Mouse (Mus musculus): ENCODE data around the gene Sct. TPM values are rescaled to one million over a fixed set of nuclear protein-coding genes. Genes with fewer than 3 reads are reported as not detected.

Gene Sct
- polyA plus RNA-seq, 1 experiment from 2014 or later: 10.5 TPM

DNA sequence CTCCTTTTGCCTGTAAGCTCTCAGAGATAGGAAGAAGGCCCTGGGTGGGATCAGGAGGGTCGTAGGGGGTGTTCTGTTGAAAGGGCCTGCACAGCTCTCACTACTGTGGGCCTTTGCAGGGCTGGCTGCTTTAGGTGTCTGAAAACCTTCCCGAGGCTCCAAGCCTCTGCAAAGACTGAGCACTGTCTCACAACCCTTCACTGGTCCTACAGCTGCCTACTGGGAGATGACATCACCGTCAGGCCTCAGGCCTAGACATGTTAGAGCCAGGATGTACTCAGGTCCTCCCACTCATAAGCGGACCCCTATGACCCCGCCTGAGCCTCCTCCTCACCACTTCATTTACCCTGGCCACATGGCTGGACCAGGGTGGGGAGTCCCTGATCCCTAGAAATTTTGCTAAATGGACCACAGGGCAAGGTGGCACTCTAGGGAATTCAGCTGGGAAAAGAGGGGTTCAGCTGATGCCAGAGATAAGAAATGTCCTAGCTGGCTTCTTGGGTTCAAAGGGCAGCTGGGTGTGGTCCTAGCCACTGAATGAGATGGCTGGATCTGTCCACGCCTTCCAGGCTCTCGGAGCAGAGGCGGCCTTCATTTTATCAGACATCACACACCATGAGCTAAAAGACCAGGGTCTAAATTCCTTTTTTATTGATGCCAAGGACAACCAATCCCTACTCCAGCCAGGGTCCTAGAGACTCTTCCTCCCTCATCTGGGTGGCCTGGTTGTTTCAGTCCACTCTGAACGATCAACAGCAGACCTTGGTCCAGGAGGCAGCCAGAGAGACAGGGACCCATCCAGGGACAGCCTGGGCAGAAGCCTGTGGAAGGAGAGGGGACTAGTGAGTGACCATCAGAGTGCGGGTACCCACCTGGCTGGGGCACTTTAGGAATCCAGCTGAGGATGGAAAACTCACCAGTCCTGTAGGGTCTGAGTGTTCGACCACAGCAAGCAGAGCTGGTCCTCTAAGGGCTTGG lies 943 bp downstream of the Sct start:
- no peaks in the 10 kb centered on the region for H3K9me3 ChIP-seq (ENCODE audit: control insufficient read depth, low read depth, low read length)
- H3K9ac ChIP-seq (replicated peaks; ENCODE audit: low read depth, low read length): no peak overlapping the region
- H3K27me3 ChIP-seq (ENCODE audit: control insufficient read depth, insufficient read depth, low read length): no peaks in the 10 kb centered on the region
- no peaks in the 10 kb centered on the region for H3K36me3 ChIP-seq (ENCODE audit: control insufficient read depth, insufficient read depth, low read length)
- peaks cover 7% of the 10 kb centered on the region; the same call in 1 of the 2 replicates for H3K4me1 ChIP-seq (ENCODE audit: control insufficient read depth, insufficient read depth, low read length)
- H3K4me2 ChIP-seq (replicated peaks; ENCODE audit: low read depth, low read length): peak overlapping the region; percentile 74
- 76% methylated on average over 11 of the region's 11 CpGs for WGBS
- no peak overlapping the region for H3K4me3 ChIP-seq (ENCODE audit: low read depth, low read length)
- ATAC-seq (ENCODE audit: insufficient number of reproducible peaks, insufficient read depth, low FRiP score, low read depth): 0 out of 2 replicates have a peak, but pooled peaks have one; percentile 3
- no peak overlapping the region for H3K27ac ChIP-seq (ENCODE audit: low read length)

DNA sequence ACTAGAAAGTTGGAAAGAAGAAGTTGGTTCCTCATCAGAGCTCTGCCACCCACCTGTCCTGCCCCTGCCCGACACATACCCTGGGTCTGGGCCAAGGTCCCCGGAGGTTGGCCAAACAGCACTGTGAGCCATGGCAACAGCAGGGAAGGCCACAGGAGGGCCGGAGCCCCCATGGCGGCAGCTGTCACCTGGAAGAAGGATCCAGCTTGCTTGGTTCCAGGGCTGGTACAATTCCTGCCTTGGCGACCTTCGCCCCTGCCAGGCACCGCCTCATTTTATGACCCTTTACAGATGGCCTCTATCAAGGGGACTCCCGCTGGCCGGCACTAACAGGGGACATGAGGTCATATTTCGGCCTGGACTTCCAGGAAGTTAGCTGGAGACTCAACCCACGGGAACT lies 2.4 kb downstream of the Sct start, which contains the start of gene Cdhr5:
Cdhr5 (minus strand) TSS at position 241 of the 400 bp plus-strand sequence.
- Histone ChIP-seq H3K4me2 (replicated peaks; ENCODE audit: low read depth, low read length) (no peak within 1 kb of the TSS), H3K9ac (replicated peaks; ENCODE audit: low read depth, low read length) (no peak within 1 kb of the TSS), H3K9me3 (ENCODE audit: control insufficient read depth, low read depth, low read length) (no peaks in the 10 kb centered on the region), H3K4me1 (ENCODE audit: control insufficient read depth, insufficient read depth, low read length) (peaks cover 7% of the 10 kb centered on the region; the same call in 1 of the 2 replicates), H3K27ac (ENCODE audit: low read length) (no peak within 1 kb of the TSS), H3K36me3 (ENCODE audit: control insufficient read depth, insufficient read depth, low read length) (no peaks in the 10 kb centered on the region), H3K27me3 (ENCODE audit: control insufficient read depth, insufficient read depth, low read length) (no peaks in the 10 kb centered on the region), H3K4me3 (ENCODE audit: low read depth, low read length) (no peak within 1 kb of the TSS)
- WGBS: 47% methylated on average over 11 of the region's 11 CpGs
- ATAC-seq (ENCODE audit: insufficient number of reproducible peaks, insufficient read depth, low FRiP score, low read depth): no peak

DNA sequence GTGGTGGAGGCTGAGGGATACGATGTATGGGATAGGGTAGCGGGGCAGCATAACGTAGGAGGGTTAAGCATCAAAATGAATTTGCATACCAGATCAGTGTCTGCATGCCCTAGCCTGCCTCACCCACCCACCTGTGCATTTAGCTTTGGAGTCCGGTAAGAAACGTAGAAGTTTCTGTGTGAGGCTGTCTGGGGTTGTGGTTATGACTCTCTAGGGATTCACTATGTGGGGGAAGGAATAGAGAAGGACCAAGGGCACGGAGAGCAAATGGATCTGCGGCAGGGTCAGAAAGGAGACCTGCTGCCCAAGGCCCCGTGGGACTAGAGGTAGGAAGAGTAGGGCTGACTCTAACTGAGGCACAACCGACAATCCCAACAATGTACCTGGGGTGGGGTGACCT lies 3.6 kb downstream of the Sct start:
- no peak for ATAC-seq (ENCODE audit: insufficient number of reproducible peaks, insufficient read depth, low FRiP score, low read depth)
- Histone ChIP-seq H3K4me3 (ENCODE audit: low read depth, low read length) (no peak overlapping the region), H3K27me3 (ENCODE audit: control insufficient read depth, insufficient read depth, low read length) (no peaks in the 10 kb centered on the region), H3K4me1 (ENCODE audit: control insufficient read depth, insufficient read depth, low read length) (peaks cover 7% of the 10 kb centered on the region; the same call in 1 of the 2 replicates), H3K27ac (ENCODE audit: low read length) (no peak overlapping the region), H3K9ac (replicated peaks; ENCODE audit: low read depth, low read length) (no peak overlapping the region), H3K36me3 (ENCODE audit: control insufficient read depth, insufficient read depth, low read length) (no peaks in the 10 kb centered on the region), H3K9me3 (ENCODE audit: control insufficient read depth, low read depth, low read length) (no peaks in the 10 kb centered on the region), H3K4me2 (replicated peaks; ENCODE audit: low read depth, low read length) (no peak overlapping the region)
- WGBS: 79% methylated on average over 9 of the region's 9 CpGs

- Histone ChIP-seq H3K4me3 (ENCODE audit: low read depth, low read length) (no peak overlapping the region), H3K36me3 (ENCODE audit: control insufficient read depth, insufficient read depth, low read length) (no peaks in the 10 kb centered on the region), H3K4me1 (ENCODE audit: control insufficient read depth, insufficient read depth, low read length) (0 out of 2 replicates have a peak, but pooled peaks cover 2% of the 10 kb centered on the region), H3K27ac (ENCODE audit: low read length) (no peak overlapping the region), H3K27me3 (ENCODE audit: control insufficient read depth, insufficient read depth, low read length) (no peaks in the 10 kb centered on the region), H3K9ac (replicated peaks; ENCODE audit: low read depth, low read length) (no peak overlapping the region), H3K4me2 (replicated peaks; ENCODE audit: low read depth, low read length) (no peak overlapping the region), H3K9me3 (ENCODE audit: control insufficient read depth, low read depth, low read length) (no peaks in the 10 kb centered on the region)
- ATAC-seq (ENCODE audit: insufficient number of reproducible peaks, insufficient read depth, low FRiP score, low read depth): no peak
- WGBS: 85% methylated on average over 3 of the region's 3 CpGs
Observed at GRCm38 (mm10) chr7:141270631-141271030, 8.3 kb downstream of the Sct start.

GRCm38 (mm10) chr7:141269273-141269545 lies 9.7 kb downstream of the Sct start:
- no peak overlapping the region for H3K4me2 ChIP-seq (replicated peaks; ENCODE audit: low read depth, low read length)
- WGBS: 76% methylated on average over 14 of the region's 14 CpGs

GRCm38 (mm10) chr7:141268466-141269272 lies 10.3 kb downstream of the Sct start:
- H3K4me1 ChIP-seq (ENCODE audit: control insufficient read depth, insufficient read depth, low read length): 0 out of 2 replicates have a peak, but pooled peaks cover 2% of the 10 kb centered on the region
- H3K4me3 ChIP-seq (ENCODE audit: low read depth, low read length): no peak overlapping the region
- H3K36me3 ChIP-seq (ENCODE audit: control insufficient read depth, insufficient read depth, low read length): peaks cover 4% of the 10 kb centered on the region; the same call in 1 of the 2 replicates
- no peak for ATAC-seq (ENCODE audit: insufficient number of reproducible peaks, insufficient read depth, low FRiP score, low read depth)
- no peak overlapping the region for H3K4me2 ChIP-seq (replicated peaks; ENCODE audit: low read depth, low read length)
- no peaks in the 10 kb centered on the region for H3K27me3 ChIP-seq (ENCODE audit: control insufficient read depth, insufficient read depth, low read length)
- H3K9ac ChIP-seq (replicated peaks; ENCODE audit: low read depth, low read length): no peak overlapping the region
- 70% methylated on average over 24 of the region's 24 CpGs for WGBS
- no peaks in the 10 kb centered on the region for H3K9me3 ChIP-seq (ENCODE audit: control insufficient read depth, low read depth, low read length)
- H3K27ac ChIP-seq (ENCODE audit: low read length): no peak overlapping the region

More at GRCm38 (mm10) chr7:141269273-141269545, 9.7 kb downstream of the Sct start:
- H3K27ac ChIP-seq (ENCODE audit: low read length): no peak overlapping the region
- H3K9ac ChIP-seq (replicated peaks; ENCODE audit: low read depth, low read length): no peak overlapping the region
- no peak overlapping the region for H3K4me3 ChIP-seq (ENCODE audit: low read depth, low read length)
- H3K9me3 ChIP-seq (ENCODE audit: control insufficient read depth, low read depth, low read length): no peaks in the 10 kb centered on the region
- no peaks in the 10 kb centered on the region for H3K36me3 ChIP-seq (ENCODE audit: control insufficient read depth, insufficient read depth, low read length)
- H3K27me3 ChIP-seq (ENCODE audit: control insufficient read depth, insufficient read depth, low read length): no peaks in the 10 kb centered on the region
- H3K4me1 ChIP-seq (ENCODE audit: control insufficient read depth, insufficient read depth, low read length): 0 out of 2 replicates have a peak, but pooled peaks cover 2% of the 10 kb centered on the region
- no peak for ATAC-seq (ENCODE audit: insufficient number of reproducible peaks, insufficient read depth, low FRiP score, low read depth)

- Histone ChIP-seq H3K4me3 (ENCODE audit: low read depth, low read length) (peak within 1 kb of the TSS; percentile 53), H3K36me3 (ENCODE audit: control insufficient read depth, insufficient read depth, low read length) (peaks cover 29% of the 10 kb centered on the region), H3K4me2 (replicated peaks; ENCODE audit: low read depth, low read length) (peak within 1 kb of the TSS; percentile 78), H3K27ac (ENCODE audit: low read length) (no peak within 1 kb of the TSS), H3K9me3 (ENCODE audit: control insufficient read depth, low read depth, low read length) (no peaks in the 10 kb centered on the region), H3K9ac (replicated peaks; ENCODE audit: low read depth, low read length) (peak within 1 kb of the TSS; percentile 38; the same call in 1 of the 2 replicates), H3K27me3 (ENCODE audit: control insufficient read depth, insufficient read depth, low read length) (no peaks in the 10 kb centered on the region), H3K4me1 (ENCODE audit: control insufficient read depth, insufficient read depth, low read length) (0 out of 2 replicates have a peak, but pooled peaks cover 2% of the 10 kb centered on the region)
- ATAC-seq (ENCODE audit: insufficient number of reproducible peaks, insufficient read depth, low FRiP score, low read depth): peak; percentile 21; the same call in 1 of the 2 replicates
- WGBS: 12% methylated on average over 25 of the region's 25 CpGs
Observed at GRCm38 (mm10) chr7:141265739-141266561, 13.0 kb downstream of the Sct start, which contains the start of gene Irf7. Gene Irf7, minus strand, starts transcription at chr7:141266481.
